Mouse (Mus musculus) cortical plate, adult 2 months (tissue): Measurements from ENCODE around the gene Mrpl39.

Experiments used
- CTCF ChIP-seq: fragments of 200-500 bp; IDR thresholded peaks from 2 replicates; pipeline ENCODE4 v1.5.1; 2011; ENCODE audit warnings: mild to moderate bottlenecking, control low read depth, low read length; ENCODE audit not compliant: insufficient read depth; ENCODE audit errors: extremely low read depth
- POLR2A ChIP-seq: fragments of 200-500 bp; IDR thresholded peaks from 2 replicates; pipeline ENCODE4 v1.6.1; 2011; ENCODE audit warnings: mild to moderate bottlenecking, low read length, control low read depth; ENCODE audit not compliant: insufficient read depth; ENCODE audit errors: extremely low read depth

DNA sequence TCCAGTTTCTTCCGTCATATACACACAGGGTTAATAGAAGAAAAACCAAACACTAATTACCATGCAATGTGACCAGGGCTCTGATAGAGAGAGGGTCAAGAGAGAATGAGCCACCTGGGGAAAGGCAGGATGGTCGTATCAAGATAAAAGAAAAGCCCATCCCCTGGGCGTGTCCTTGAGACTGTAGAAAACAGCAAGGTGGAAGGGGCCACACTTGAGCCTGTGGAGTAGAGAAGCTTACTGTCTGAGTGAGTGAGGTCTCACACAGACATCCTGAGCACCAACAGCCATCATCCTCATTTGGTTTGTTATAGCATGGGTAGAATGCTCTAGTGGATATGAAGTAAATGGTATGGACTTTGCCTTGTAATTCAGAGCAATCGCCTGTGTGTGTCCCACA is 27.7 kb downstream of the Mrpl39 start:
- TF ChIP-seq CTCF (no peak), POLR2A (no peak)
